Mouse (Mus musculus) ES-E14 (cell line): ENCODE measurements around the gene Spata32. TPM values are rescaled to one million over a fixed set of nuclear protein-coding genes. Genes with fewer than 3 reads are reported as not detected.
A peak's percentile ranks its signal among the peaks of the same experiment; 100 is the strongest.

Experiments used
- DNase-seq: peaks from one replicate; pipeline ENCODE4 v3.0.0-alpha.2; 2013; ENCODE audit warnings: low read depth, low spot score
- H3K27ac ChIP-seq: 2 replicates; pipeline ENCODE4 v1.5.1; 2012; ENCODE audit warnings: low read depth, mild to moderate bottlenecking, low read length, moderate library complexity, mixed read lengths; ENCODE audit not compliant: poor library complexity, insufficient read depth, severe bottlenecking
- H3K36me3 ChIP-seq: 2 replicates; pipeline ENCODE4 v1.6.1; 2012; ENCODE audit warnings: mild to moderate bottlenecking, low read length, moderate library complexity, mixed read lengths; ENCODE audit not compliant: control insufficient read depth, poor library complexity, insufficient read depth, severe bottlenecking
- H3K4me1 ChIP-seq, 2 experiments: fragments of 150-350 bp in 1 of 2; sonication (generic) in 1 of 2; 2 replicates each; pipeline ENCODE4 v1.6.1; 2012; ENCODE audit warnings: low read length in 2 of 2, mild to moderate bottlenecking in 1 of 2, mixed read lengths in 1 of 2; ENCODE audit not compliant: control insufficient read depth in 2 of 2, insufficient read depth in 2 of 2, poor library complexity in 1 of 2
- H3K4me3 ChIP-seq, 2 experiments: fragments of 150-350 bp in 1 of 2; sonication (generic) in 1 of 2; 2 replicates each; pipeline ENCODE4 v1.5.1; 2012; ENCODE audit warnings: low read length in 2 of 2, low read depth in 1 of 2, mild to moderate bottlenecking in 1 of 2, mixed read lengths in 1 of 2; ENCODE audit not compliant: insufficient read depth in 1 of 2, poor library complexity in 1 of 2, severe bottlenecking in 1 of 2
- H3K9ac ChIP-seq: 2 replicates; pipeline ENCODE4 v1.6.1; 2012; ENCODE audit warnings: low read depth, mild to moderate bottlenecking, low read length, mixed read lengths; ENCODE audit not compliant: poor library complexity, insufficient read depth, severe bottlenecking
- H3K9me3 ChIP-seq: fragments of 150-350 bp; sonication (generic); 2 replicates; pipeline ENCODE4 v1.6.1; 2012; ENCODE audit warnings: low read depth, mild to moderate bottlenecking, low read length; ENCODE audit not compliant: control insufficient read depth, insufficient read depth
- CHD2 ChIP-seq: IDR thresholded peaks from 2 replicates; pipeline ENCODE4 v1.6.1; 2014; ENCODE audit warnings: mild to moderate bottlenecking, low read depth, low read length, inconsistent platforms
- HCFC1 ChIP-seq: IDR thresholded peaks from 2 replicates; pipeline ENCODE4 v1.6.1; 2012; ENCODE audit warnings: low read length, inconsistent platforms, borderline replicate concordance; ENCODE audit not compliant: insufficient read depth
- MAFK ChIP-seq: IDR thresholded peaks from 2 replicates; pipeline ENCODE4 v1.6.1; 2014; ENCODE audit warnings: mild to moderate bottlenecking, low read depth, low read length, inconsistent platforms; ENCODE audit not compliant: insufficient read depth
- ZC3H11A ChIP-seq: IDR thresholded peaks from 2 replicates; pipeline ENCODE4 v1.6.1; 2012; ENCODE audit warnings: low read depth, mild to moderate bottlenecking, inconsistent platforms, low read length, borderline replicate concordance
- ZNF384 ChIP-seq: IDR thresholded peaks from 2 replicates; pipeline ENCODE4 v1.6.1; 2012; ENCODE audit warnings: low read depth, low read length, inconsistent platforms
- in situ Hi-C, 2 experiments: fragments of 600-800 bp; cut with MboI; formaldehyde crosslinking; loops; one replicate each; pipeline ENCODE4 v1.15.1; 2025; ENCODE audit warnings: low sequenced_read_pairs in 2 of 2, inconsistent platforms in 1 of 2; ENCODE audit not compliant: unreplicated experiment in 2 of 2
- total RNA-seq: library from RNA; depleted of rRNA; stranded (reverse); fragments of 300-350 nt; gene quantifications from 2 replicates; pipeline ENCODE4 v1.2.3, GENCODE M21; 2012

Gene Spata32
- total RNA-seq, 1 experiment, result not detected

- Histone ChIP-seq H3K4me1 (peaks cover 0 to 2% of the 10 kb centered on the region in 2 experiments; a peak in 2 of 4 replicates), H3K4me3 (no peak overlapping the region), H3K36me3 (no peaks in the 10 kb centered on the region), H3K27ac (no peak overlapping the region), H3K9ac (no peak overlapping the region), H3K9me3 (no peaks in the 10 kb centered on the region)
- in situ Hi-C loops, result no loop called here
- no peak for DNase-seq
- TF ChIP-seq ZC3H11A (no peak), HCFC1 (no peak)
Measured at GRCm38 (mm10) chr11:103181911-103182310, 36.3 kb downstream of the Spata32 start.

- H3K4me3 ChIP-seq, result no peak overlapping the region
- H3K4me1 ChIP-seq, result peaks cover 0 to 2% of the 10 kb centered on the region in 2 experiments; a peak in 2 of 4 replicates
- no peaks in the 10 kb centered on the region for H3K9me3 ChIP-seq
- TF ChIP-seq CHD2 (no peak), ZNF384 (0 out of 2 replicates have a peak, but pooled peaks have one; percentile 49)
- in situ Hi-C loops, result no loop called here
- DNase-seq, result no peak
- no peak overlapping the region for H3K9ac ChIP-seq
- H3K27ac ChIP-seq, result no peak overlapping the region
- no peaks in the 10 kb centered on the region for H3K36me3 ChIP-seq
Measured at GRCm38 (mm10) chr11:103181349-103181748, 36.9 kb downstream of the Spata32 start.

- no peak for DNase-seq
- no peak overlapping the region for H3K27ac ChIP-seq
- no peak overlapping the region for H3K9ac ChIP-seq
- no peak overlapping the region for H3K4me3 ChIP-seq
- H3K36me3 ChIP-seq, result no peaks in the 10 kb centered on the region
- no peak for TF ChIP-seq MAFK
- TF ChIP-seq HCFC1, result no peak
- no peak for TF ChIP-seq CHD2
- no peak for TF ChIP-seq ZC3H11A
- no peak for TF ChIP-seq ZNF384
- in situ Hi-C loops, result no loop called here
- peaks cover 7% of the 10 kb centered on the region in 2 experiments; a peak in 3 of 4 replicates for H3K4me1 ChIP-seq
- H3K9me3 ChIP-seq, result no peaks in the 10 kb centered on the region
Measured at GRCm38 (mm10) chr11:103180426-103180825, 37.8 kb downstream of the Spata32 start.

GRCm38 (mm10) chr11:103178748-103179147, 39.5 kb downstream of the Spata32 start:
- Histone ChIP-seq H3K4me3 (no peak overlapping the region), H3K9ac (no peak overlapping the region), H3K36me3 (no peaks in the 10 kb centered on the region), H3K27ac (no peak overlapping the region), H3K4me1 (peaks cover 10 to 18% of the 10 kb centered on the region in 2 experiments; a peak in 3 of 4 replicates), H3K9me3 (no peaks in the 10 kb centered on the region)
- in situ Hi-C loops, result no loop called here
- no peak for TF ChIP-seq ZC3H11A
- no peak for TF ChIP-seq MAFK
- no peak for TF ChIP-seq HCFC1
- TF ChIP-seq ZNF384, result no peak
- TF ChIP-seq CHD2, result no peak
- DNase-seq, result no peak

GRCm38 (mm10) chr11:103177815-103178485, 40.3 kb downstream of the Spata32 start:
- H3K4me3 ChIP-seq, result no peak overlapping the region
- no peaks in the 10 kb centered on the region for H3K36me3 ChIP-seq
- no peak overlapping the region for H3K27ac ChIP-seq
- no peak for DNase-seq
- no peak overlapping the region for H3K9ac ChIP-seq
- in situ Hi-C loops, result no loop called here
- no peaks in the 10 kb centered on the region for H3K9me3 ChIP-seq
- H3K4me1 ChIP-seq, result peaks cover 10 to 18% of the 10 kb centered on the region in 2 experiments; a peak in 3 of 4 replicates
- TF ChIP-seq MAFK, result no peak
- no peak for TF ChIP-seq CHD2
- no peak for TF ChIP-seq ZNF384
- no peak for TF ChIP-seq HCFC1
- no peak for TF ChIP-seq ZC3H11A
